Mouse (Mus musculus): ENCODE measurements around the gene St7. TPM values are rescaled to one million over a fixed set of nuclear protein-coding genes. Genes with fewer than 3 reads are reported as not detected.

Gene St7
- total RNA-seq, 2 experiments from 2014 or later = 28.7 to 44.5 TPM

DNA sequence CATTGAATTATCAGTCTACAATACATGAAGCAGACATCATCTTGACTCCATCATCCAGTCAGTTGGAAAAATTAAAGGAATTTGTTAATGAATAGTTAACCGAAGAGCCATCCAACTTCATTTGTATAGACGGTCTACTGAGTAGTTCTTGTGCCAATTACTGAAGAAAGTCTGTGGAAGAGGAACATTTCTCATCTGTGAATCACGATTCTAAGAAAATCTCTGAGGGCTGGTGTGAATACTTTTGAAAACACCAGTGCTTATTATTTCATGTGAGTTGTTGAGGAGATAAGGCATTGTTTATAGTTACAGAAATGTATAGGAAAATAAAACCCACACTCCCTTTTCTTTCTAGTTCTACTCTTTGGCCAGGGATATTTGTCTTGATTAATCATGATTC lies 286.1 kb downstream of the St7 start:
- DNase-seq (ENCODE audit: low spot score in 2 of 2) = no peak
- intact Hi-C loops (cut with DNase I) = no loop called here

DNA sequence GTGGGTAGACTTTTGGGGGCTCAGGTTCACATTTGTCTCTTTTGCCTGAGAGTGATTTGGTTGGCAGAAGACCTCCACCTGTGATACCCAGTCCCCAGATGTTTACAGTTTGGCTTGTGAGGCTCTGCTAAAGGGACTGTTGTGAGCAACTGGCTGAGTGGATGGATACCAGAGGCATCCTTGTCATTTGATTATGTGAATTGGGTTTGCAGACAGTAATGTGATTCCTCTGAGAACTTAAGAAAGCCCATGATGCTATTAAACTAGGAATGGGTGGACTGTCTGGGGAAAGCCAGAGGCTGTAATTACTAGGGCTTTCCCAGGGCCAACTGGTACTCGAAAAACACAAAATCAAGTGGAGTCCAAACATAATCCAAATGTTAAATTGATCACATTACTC lies 286.6 kb downstream of the St7 start:
- intact Hi-C loops (cut with DNase I) = no loop called here
- no peak for DNase-seq (ENCODE audit: low spot score in 2 of 2)

DNA sequence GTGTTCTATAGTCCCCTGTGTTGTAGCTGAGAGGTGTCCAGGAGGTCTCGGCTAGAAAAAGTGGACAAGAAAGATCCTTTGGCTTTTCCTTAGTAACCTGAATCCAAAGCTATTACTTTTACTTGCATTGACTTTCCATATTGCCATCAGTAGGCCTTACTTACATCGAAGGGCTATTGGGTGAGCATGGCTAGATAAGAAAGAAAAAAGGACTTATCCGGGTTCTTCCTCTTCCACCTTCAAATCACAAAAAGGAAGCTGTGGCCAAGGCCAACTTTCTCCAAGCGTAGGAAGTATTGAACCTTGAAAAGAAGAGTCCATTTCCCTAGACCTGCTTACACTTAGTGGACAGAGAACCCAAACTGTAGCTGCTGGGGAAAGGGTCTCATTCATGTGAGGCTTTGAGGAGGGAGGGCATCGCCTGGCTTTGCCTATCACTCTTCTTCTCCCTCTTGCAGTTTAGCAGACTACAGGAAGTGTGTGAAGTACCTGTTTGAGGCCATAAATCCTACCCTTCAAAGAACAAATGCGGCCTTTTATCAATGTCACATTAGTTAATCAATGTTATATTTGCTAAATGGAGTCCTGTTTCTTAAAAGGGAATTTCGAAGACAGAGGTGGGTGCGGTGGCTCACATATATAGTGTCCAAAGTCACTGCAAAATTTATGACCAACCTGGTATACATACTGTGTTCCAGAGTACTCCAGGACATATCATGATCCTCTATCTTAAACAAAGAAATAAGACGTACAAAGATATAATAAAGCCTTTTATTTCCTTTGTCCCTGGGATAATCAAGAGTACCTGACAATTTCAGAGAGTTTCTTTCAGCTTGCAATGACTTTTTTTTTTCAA lies 297.7 kb downstream of the St7 start:
- no peak for DNase-seq (ENCODE audit: low spot score in 2 of 2)
- intact Hi-C loops (cut with DNase I) = no loop called here

DNA sequence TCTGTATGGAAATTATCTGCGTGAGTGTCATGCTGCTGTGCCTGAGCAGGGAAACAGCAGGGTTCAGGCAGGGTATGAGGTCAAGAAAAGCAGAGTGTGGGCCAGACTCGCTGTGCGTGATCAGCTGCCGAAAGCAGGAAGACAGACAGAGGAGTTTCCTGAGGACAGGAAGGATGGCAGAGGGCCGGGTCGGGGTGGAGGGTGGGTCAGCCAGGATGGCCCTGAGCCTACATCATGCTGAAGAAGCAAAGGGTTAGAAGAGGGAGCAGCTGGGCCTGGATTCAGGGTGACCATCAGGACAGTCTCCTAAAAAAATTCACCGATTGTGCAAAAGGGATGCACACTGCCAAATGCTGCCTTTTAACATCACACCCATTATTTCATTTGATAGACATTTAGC lies 298.9 kb downstream of the St7 start:
- intact Hi-C loops (cut with DNase I) = no loop called here
- no peak for DNase-seq (ENCODE audit: low spot score in 2 of 2)

Other genes starting within 250 kb of the St7 start
- 10 to 100 TPM in 1 of 2 experiments, 1 to 10 TPM in 1; 9.9 to 15.5 TPM for gene Met, start 229.1 kb upstream of the St7 start, total RNA-seq (2021)
- 100 to 1,000 TPM; 229 to 230 TPM for gene Capza2, start 56.7 kb upstream of the St7 start, total RNA-seq (2021)

All from left cerebral cortex, postnatal 36 days (tissue).